Comparison of ENCODE assay signal across 7 mouse cellular contexts in the genomic region with DNA sequence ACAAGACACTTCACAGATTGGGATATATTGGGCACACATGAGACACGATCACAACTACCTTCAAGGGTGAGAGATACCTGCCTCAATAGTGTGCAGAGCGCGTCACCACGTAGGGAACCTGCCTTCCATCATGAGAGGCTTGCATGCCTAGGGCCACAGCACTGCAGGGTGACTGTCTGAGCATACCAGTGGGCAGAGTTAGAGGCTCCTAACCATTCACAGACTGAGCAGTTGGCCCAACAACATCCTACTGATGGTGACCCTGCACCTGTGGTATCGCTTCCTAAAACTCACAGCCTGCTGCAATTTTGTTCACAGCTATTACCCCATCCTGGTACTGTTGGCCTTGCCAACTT. TPM values are rescaled to one million over a fixed set of nuclear protein-coding genes. Genes with fewer than 3 reads are reported as not detected.
DNase-seq lines count a peak whose midpoint lies in the region; ATAC-seq and TF ChIP-seq lines count a peak whose summit lies in the region.

No protein-coding gene starts in this region.

- no peaks in the 10 kb centered on the region for H3K27me3 ChIP-seq in hindbrain, embryonic 13.5 days
- no peaks in the 10 kb centered on the region; the same call in 1 of the 2 replicates for H3K27me3 ChIP-seq in hindbrain, embryonic 12.5 days
- no peaks in the 10 kb centered on the region for H3K27me3 ChIP-seq in midbrain, embryonic 15.5 days (replicated peaks)

- H3K9me3 ChIP-seq in hindbrain, embryonic 13.5 days = no peaks in the 10 kb centered on the region
- H3K9me3 ChIP-seq in hindbrain, embryonic 12.5 days (replicated peaks) = no peaks in the 10 kb centered on the region
- H3K9me3 ChIP-seq in midbrain, embryonic 15.5 days = no peaks in the 10 kb centered on the region

- peak overlapping the region; percentile 91 for H3K4me2 ChIP-seq in hindbrain, embryonic 13.5 days
- no peak overlapping the region for H3K4me2 ChIP-seq in hindbrain, embryonic 12.5 days (replicated peaks)
- 0 out of 2 replicates have a peak overlapping the region, but pooled peaks have one; percentile 38 for H3K4me2 ChIP-seq in midbrain, embryonic 15.5 days

- H3K4me1 ChIP-seq in hindbrain, embryonic 13.5 days (replicated peaks) = peaks cover 72% of the 10 kb centered on the region
- peaks cover 60% of the 10 kb centered on the region for H3K4me1 ChIP-seq in hindbrain, embryonic 12.5 days
- peaks cover 12% of the 10 kb centered on the region; the same call in 1 of the 2 replicates for H3K4me1 ChIP-seq in bone marrow, adult 2 months (ENCODE audit: control insufficient read depth, insufficient read depth, low read length)
- peaks cover 64% of the 10 kb centered on the region for H3K4me1 ChIP-seq in midbrain, embryonic 15.5 days

- no peak overlapping the region for H3K4me3 ChIP-seq in hindbrain, embryonic 13.5 days
- no peak overlapping the region for H3K4me3 ChIP-seq in hindbrain, embryonic 12.5 days
- H3K4me3 ChIP-seq in bone marrow, adult 2 months (replicated peaks; ENCODE audit: control insufficient read depth, low read depth, low read length) = peak overlapping the region; percentile 75
- no peak overlapping the region for H3K4me3 ChIP-seq in midbrain, embryonic 15.5 days

- WGBS in hindbrain, embryonic 13.5 days = 94% methylated on average over 5 of the region's 5 CpGs
- WGBS in hindbrain, embryonic 12.5 days = 92% methylated on average over 5 of the region's 5 CpGs
- WGBS in bone marrow, adult 2 months = 30% methylated on average over 5 of the region's 5 CpGs
- WGBS in midbrain, embryonic 15.5 days = 95% methylated on average over 5 of the region's 5 CpGs

- DNase-seq in A20 (ENCODE audit: low read depth, low spot score) = peak; percentile 89
- DNase-seq in layer of hippocampus, postnatal 36 days = no peak
- DNase-seq in adrenal gland, adult 8-10 months = no peak

- TF ChIP-seq POLR2A in bone marrow, adult 2 months (IDR thresholded peaks at IDR 0.05; ENCODE audit: borderline replicate concordance, control insufficient read depth, low read depth, low read length) = no peak

- H3K9ac ChIP-seq in hindbrain, embryonic 13.5 days = peak overlapping the region; percentile 63; the same call in 1 of the 2 replicates
- H3K9ac ChIP-seq in hindbrain, embryonic 12.5 days = no peak overlapping the region
- no peak overlapping the region for H3K9ac ChIP-seq in midbrain, embryonic 15.5 days

- no peak for ATAC-seq in hindbrain, embryonic 13.5 days (ENCODE audit: low FRiP score)
- ATAC-seq in hindbrain, embryonic 12.5 days (ENCODE audit: low FRiP score) = no peak
- no peak for ATAC-seq in midbrain, embryonic 15.5 days (replicated peaks)

- no peaks in the 10 kb centered on the region for H3K36me3 ChIP-seq in hindbrain, embryonic 13.5 days
- H3K36me3 ChIP-seq in hindbrain, embryonic 12.5 days = no peaks in the 10 kb centered on the region
- H3K36me3 ChIP-seq in midbrain, embryonic 15.5 days (replicated peaks) = no peaks in the 10 kb centered on the region

- no peak overlapping the region for H3K27ac ChIP-seq in hindbrain, embryonic 13.5 days
- H3K27ac ChIP-seq in hindbrain, embryonic 12.5 days = no peak overlapping the region
- peak overlapping the region; percentile 94 for H3K27ac ChIP-seq in bone marrow, adult 2 months (ENCODE audit: control insufficient read depth, insufficient read depth, low read depth, low read length, poor library complexity)
- no peak overlapping the region for H3K27ac ChIP-seq in midbrain, embryonic 15.5 days

- TF ChIP-seq CTCF in bone marrow, adult 2 months (IDR thresholded peaks at IDR 0.05; ENCODE audit: control insufficient read depth, insufficient read depth, low read length) = no peak

RNA-seq across cellular contexts. Expression of gene Grk2, which starts 2.4 kb away (rescaled TPM):
- 19.6 and 20.0 TPM in 2 replicates for polyA plus RNA-seq in hindbrain, embryonic 13.5 days (2015; fragmentation: Nextera tagmentation; extraction: Ambion mirVana)
- polyA plus RNA-seq in hindbrain, embryonic 12.5 days (2016; fragmentation: Nextera tagmentation; extraction: Ambion mirVana) = 21.8 and 22.0 TPM in 2 replicates
- 153 and 243 TPM in 2 replicates for polyA plus RNA-seq in bone marrow, adult 2 months (2011; ENCODE audit: insufficient read depth, insufficient read length, low replicate concordance, missing spikeins)
- polyA plus RNA-seq in midbrain, embryonic 15.5 days (2015; fragmentation: Nextera tagmentation; extraction: Ambion mirVana) = 28.2 and 29.6 TPM in 2 replicates
- total RNA-seq in layer of hippocampus, postnatal 36 days (2021) = 100 to 1,000 TPM; 195 to 208 TPM
- 10 to 100 TPM; 42.3 to 71.6 (median 53.0) TPM for total RNA-seq in adrenal gland, adult 8-10 months (2022)

RNA-seq across cellular contexts. Expression of gene Ankrd13d, which starts 20.7 kb away (rescaled TPM):
- 29.9 and 33.1 TPM in 2 replicates for polyA plus RNA-seq in hindbrain, embryonic 13.5 days (2015; fragmentation: Nextera tagmentation; extraction: Ambion mirVana)
- 17.5 and 22.1 TPM in 2 replicates for polyA plus RNA-seq in hindbrain, embryonic 12.5 days (2016; fragmentation: Nextera tagmentation; extraction: Ambion mirVana)
- 8.4 and 53.2 TPM in 2 replicates for polyA plus RNA-seq in bone marrow, adult 2 months (2011; ENCODE audit: insufficient read depth, insufficient read length, low replicate concordance, missing spikeins)
- polyA plus RNA-seq in midbrain, embryonic 15.5 days (2015; fragmentation: Nextera tagmentation; extraction: Ambion mirVana) = 53.9 and 57.1 TPM in 2 replicates
- total RNA-seq in layer of hippocampus, postnatal 36 days (2021) = 10 to 100 TPM; 65.2 to 66.9 TPM
- total RNA-seq in adrenal gland, adult 8-10 months (2022) = 10 to 100 TPM in 1 of 4 experiments, 1 to 10 TPM in 3; 4.3 to 10.6 (median 6.8) TPM

RNA-seq across cellular contexts. Expression of gene Ssh3, which starts 34.6 kb away (rescaled TPM):
- 10.4 and 10.6 TPM in 2 replicates for polyA plus RNA-seq in hindbrain, embryonic 13.5 days (2015; fragmentation: Nextera tagmentation; extraction: Ambion mirVana)
- polyA plus RNA-seq in hindbrain, embryonic 12.5 days (2016; fragmentation: Nextera tagmentation; extraction: Ambion mirVana) = 10.1 and 10.4 TPM in 2 replicates
- polyA plus RNA-seq in bone marrow, adult 2 months (2011; ENCODE audit: insufficient read depth, insufficient read length, low replicate concordance, missing spikeins) = 16.9 and 20.7 TPM in 2 replicates
- polyA plus RNA-seq in midbrain, embryonic 15.5 days (2015; fragmentation: Nextera tagmentation; extraction: Ambion mirVana) = 12.2 and 16.2 TPM in 2 replicates
- 10 to 100 TPM; 53.4 to 59.5 TPM for total RNA-seq in layer of hippocampus, postnatal 36 days (2021)
- 10 to 100 TPM; 30.8 to 55.1 (median 46.6) TPM for total RNA-seq in adrenal gland, adult 8-10 months (2022)
